Mouse (Mus musculus) thymus, adult 2 months (tissue): ENCODE data around the gene Zfp354a.
"Not testable (repeated sequence)": the region's sequence is repeated elsewhere in the genome, so short reads cannot be mapped to it uniquely, and the experiment has no call there.

Source experiments
- CTCF ChIP-seq: fragments of 200-500 bp; IDR thresholded peaks from 2 replicates; pipeline ENCODE4 v1.5.1; 2012; ENCODE audit warnings: mild to moderate bottlenecking, control low read depth, low read length, moderate library complexity, borderline replicate concordance; ENCODE audit not compliant: control insufficient read depth, poor library complexity, insufficient read depth; ENCODE audit errors: extremely low read depth
- POLR2A ChIP-seq: fragments of 200-500 bp; IDR thresholded peaks from 2 replicates; pipeline ENCODE4 v1.6.1; 2012; ENCODE audit warnings: mild to moderate bottlenecking, low read length, control low read depth, moderate library complexity; ENCODE audit not compliant: control insufficient read depth, poor library complexity, insufficient read depth; ENCODE audit errors: extremely low read depth

DNA sequence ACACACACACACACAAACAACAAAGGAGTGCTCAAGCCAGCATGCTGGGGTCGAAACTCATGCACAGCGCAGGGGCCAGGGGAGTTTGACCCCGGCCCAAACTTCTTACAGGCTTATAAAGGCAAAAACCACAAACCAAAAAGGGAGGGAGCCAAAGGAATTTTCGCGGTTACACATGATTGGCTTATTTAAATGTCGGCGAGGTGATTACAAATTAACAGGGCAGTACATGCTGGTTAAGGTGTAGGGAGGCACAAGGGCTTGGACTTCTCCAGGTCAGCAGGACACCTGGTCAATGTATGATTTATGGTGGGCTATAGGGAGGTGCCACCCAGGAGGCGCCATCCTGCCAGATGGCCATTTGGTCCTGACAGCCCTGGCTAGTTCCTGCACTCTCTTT lies 29.7 kb upstream of the Zfp354a start:
- TF ChIP-seq POLR2A, CTCF: not testable (repeated sequence)
